Mouse (Mus musculus): ENCODE measurements around the gene 4930548H24Rik.

DNA sequence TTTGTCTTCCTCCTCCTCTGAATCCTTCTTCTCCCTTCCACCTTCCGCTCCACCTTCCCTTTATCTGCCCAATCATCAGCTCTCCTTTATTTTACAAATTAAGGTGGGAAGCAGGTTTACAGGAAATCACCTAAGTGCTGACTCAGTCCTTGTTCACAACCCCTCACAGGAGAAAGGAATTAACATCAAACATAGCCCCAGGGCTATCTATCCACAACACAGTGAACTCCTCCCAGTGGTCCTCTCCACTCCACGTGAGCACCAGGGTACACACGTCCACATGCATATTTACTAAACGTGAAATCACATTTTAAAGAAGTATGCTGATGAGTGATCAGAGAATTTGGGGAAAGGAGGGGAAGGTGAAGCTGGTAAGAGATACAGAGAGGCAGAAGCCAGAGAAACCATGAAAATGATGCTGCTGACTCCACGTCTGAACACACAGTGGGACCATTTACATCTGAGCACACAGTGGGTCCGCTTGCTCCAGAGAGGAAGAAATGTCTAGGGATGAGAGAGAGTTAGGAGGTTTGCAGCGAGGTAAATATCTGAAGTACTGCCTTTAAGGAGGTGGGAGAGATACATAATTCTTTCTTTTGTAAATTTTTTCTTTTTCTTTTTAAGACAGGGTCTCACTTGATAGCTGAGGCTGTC lies 3.7 kb downstream of the 4930548H24Rik start:
- TF ChIP-seq POLR2A (IDR thresholded peaks at IDR 0.05; ENCODE audit: extremely low read depth, insufficient read depth, low read length) (no peak), CTCF (IDR thresholded peaks at IDR 0.05; ENCODE audit: extremely low read depth, insufficient read depth, low read length) (no peak)

Data from cortical plate, adult 2 months (tissue).